Mouse (Mus musculus): ENCODE measurements around the gene Inppl1. TPM values are rescaled to one million over a fixed set of nuclear protein-coding genes. Genes with fewer than 3 reads are reported as not detected.

Gene Inppl1
- polyA plus RNA-seq, 1 experiment = 116 TPM

DNA sequence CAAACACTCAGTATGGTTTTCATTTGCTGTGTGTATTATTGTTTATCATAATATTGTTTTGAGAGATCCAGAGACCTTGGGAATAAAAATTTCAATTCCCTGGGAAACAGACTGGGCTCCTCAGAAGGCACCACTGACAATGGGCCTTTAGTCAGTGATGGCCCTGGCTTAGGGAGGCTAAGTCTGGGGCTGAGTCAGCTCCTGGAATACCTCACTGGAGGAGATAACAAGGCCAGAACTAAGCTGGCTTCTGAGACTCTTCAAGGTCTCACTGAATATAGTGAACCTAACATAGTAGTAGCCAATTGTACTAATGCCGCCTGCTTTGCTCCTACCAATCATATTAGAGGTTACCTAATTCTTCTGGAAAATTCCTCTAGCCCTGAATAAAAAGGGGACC, 37.9 kb upstream of the Inppl1 start:
- no peak overlapping the region for H3K4me3 ChIP-seq (ENCODE audit: insufficient read depth, poor library complexity, severe bottlenecking)
- H3K79me2 ChIP-seq (ENCODE audit: control insufficient read depth, insufficient read depth) = no peaks in the 10 kb centered on the region
- H3K27me3 ChIP-seq (ENCODE audit: control insufficient read depth, insufficient read depth, insufficient read length) = no peaks in the 10 kb centered on the region
- H3ac ChIP-seq (ENCODE audit: control insufficient read depth, insufficient read length, low read depth) = no peak overlapping the region
- H3K36me3 ChIP-seq (ENCODE audit: control insufficient read depth, insufficient read depth) = no peaks in the 10 kb centered on the region
- no peaks in the 10 kb centered on the region for H3K79me3 ChIP-seq (ENCODE audit: low read depth)
- TF ChIP-seq FOSL1 (IDR thresholded peaks at IDR 0.05; ENCODE audit: insufficient read depth, low read length, poor library complexity, severe bottlenecking) (no peak), CTCF (IDR thresholded peaks at IDR 0.05; ENCODE audit: control insufficient read depth, insufficient read depth, insufficient read length) (no peak), MYOG (IDR thresholded peaks at IDR 0.05; ENCODE audit: control insufficient read depth, extremely low read depth, insufficient read length) (no peak), MAX (IDR thresholded peaks at IDR 0.05) (no peak), USF1 (IDR thresholded peaks at IDR 0.05; ENCODE audit: low read depth) (no peak), MYOD1 (IDR thresholded peaks at IDR 0.05; ENCODE audit: control insufficient read depth, insufficient read length, low read depth) (no peak), CEBPB (IDR thresholded peaks at IDR 0.05; ENCODE audit: low read depth) (no peak)

DNA sequence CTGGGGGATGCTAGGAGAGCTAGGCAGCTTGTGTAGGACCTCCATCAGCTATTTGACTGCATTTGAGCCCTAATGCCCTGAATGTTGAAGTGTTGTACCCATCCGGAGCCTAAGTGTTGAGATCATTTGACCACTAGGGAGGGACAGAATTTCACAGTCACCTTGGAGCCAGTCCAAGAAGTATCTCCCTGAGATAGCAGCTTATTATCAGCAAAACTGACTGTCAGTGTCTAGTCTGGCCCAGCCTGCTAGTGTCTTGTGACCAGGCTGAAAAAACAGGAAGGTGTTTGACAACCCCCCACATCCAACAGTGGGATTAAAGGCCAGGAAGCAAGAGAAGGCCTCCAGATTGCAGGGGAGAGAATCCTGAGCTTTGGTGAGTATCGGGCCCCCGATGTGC, 33.3 kb upstream of the Inppl1 start:
- Histone ChIP-seq H3K4me3 (ENCODE audit: insufficient read depth, poor library complexity, severe bottlenecking) (no peak overlapping the region), H3ac (ENCODE audit: control insufficient read depth, insufficient read length, low read depth) (no peak overlapping the region), H3K79me2 (ENCODE audit: control insufficient read depth, insufficient read depth) (no peaks in the 10 kb centered on the region), H3K36me3 (ENCODE audit: control insufficient read depth, insufficient read depth) (no peaks in the 10 kb centered on the region), H3K79me3 (ENCODE audit: low read depth) (no peaks in the 10 kb centered on the region), H3K27me3 (ENCODE audit: control insufficient read depth, insufficient read depth, insufficient read length) (no peaks in the 10 kb centered on the region)
- TF ChIP-seq MYOG (IDR thresholded peaks at IDR 0.05; ENCODE audit: control insufficient read depth, extremely low read depth, insufficient read length) (no peak), MYOD1 (IDR thresholded peaks at IDR 0.05; ENCODE audit: control insufficient read depth, insufficient read length, low read depth) (no peak), CEBPB (IDR thresholded peaks at IDR 0.05; ENCODE audit: low read depth) (no peak), FOSL1 (IDR thresholded peaks at IDR 0.05; ENCODE audit: insufficient read depth, low read length, poor library complexity, severe bottlenecking) (no peak), MAX (IDR thresholded peaks at IDR 0.05) (no peak), USF1 (IDR thresholded peaks at IDR 0.05; ENCODE audit: low read depth) (no peak), CTCF (IDR thresholded peaks at IDR 0.05; ENCODE audit: control insufficient read depth, insufficient read depth, insufficient read length) (no peak)

DNA sequence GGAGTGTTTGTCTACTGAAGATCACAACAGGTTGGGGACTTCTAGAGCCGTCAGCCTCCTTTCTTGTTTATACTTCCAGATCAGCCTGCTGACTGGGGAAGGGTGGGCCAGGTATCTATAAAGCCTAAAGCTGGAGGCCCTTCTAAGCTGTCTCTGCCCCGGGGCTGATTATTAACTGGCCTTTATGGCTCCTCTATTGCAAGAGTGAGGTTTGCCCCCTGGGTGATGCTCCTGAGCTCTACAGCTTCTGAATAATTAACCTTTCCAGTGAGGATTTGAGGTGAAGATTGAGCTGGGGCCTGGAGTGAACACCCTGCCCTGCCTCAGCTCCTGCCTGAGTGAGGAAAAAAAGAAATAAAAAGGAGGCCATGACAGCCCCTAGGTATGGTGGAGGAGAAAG, 32.6 kb upstream of the Inppl1 start, which contains the start of gene Folr1:
Gene Folr1 (minus strand): TSS at position 160 of the 400 bp plus-strand sequence.
- H3K36me3 ChIP-seq (ENCODE audit: control insufficient read depth, insufficient read depth) = no peaks in the 10 kb centered on the region
- H3K79me2 ChIP-seq (ENCODE audit: control insufficient read depth, insufficient read depth) = no peaks in the 10 kb centered on the region
- no peaks in the 10 kb centered on the region for H3K27me3 ChIP-seq (ENCODE audit: control insufficient read depth, insufficient read depth, insufficient read length)
- TF ChIP-seq FOSL1 (IDR thresholded peaks at IDR 0.05; ENCODE audit: insufficient read depth, low read length, poor library complexity, severe bottlenecking) (no peak), CTCF (IDR thresholded peaks at IDR 0.05; ENCODE audit: control insufficient read depth, insufficient read depth, insufficient read length) (no peak), MYOD1 (IDR thresholded peaks at IDR 0.05; ENCODE audit: control insufficient read depth, insufficient read length, low read depth) (no peak)
- no peak within 1 kb of the TSS for H3ac ChIP-seq (ENCODE audit: control insufficient read depth, insufficient read length, low read depth)
- H3K4me3 ChIP-seq (ENCODE audit: insufficient read depth, poor library complexity, severe bottlenecking) = no peak within 1 kb of the TSS
- no peaks in the 10 kb centered on the region for H3K79me3 ChIP-seq (ENCODE audit: low read depth)

DNA sequence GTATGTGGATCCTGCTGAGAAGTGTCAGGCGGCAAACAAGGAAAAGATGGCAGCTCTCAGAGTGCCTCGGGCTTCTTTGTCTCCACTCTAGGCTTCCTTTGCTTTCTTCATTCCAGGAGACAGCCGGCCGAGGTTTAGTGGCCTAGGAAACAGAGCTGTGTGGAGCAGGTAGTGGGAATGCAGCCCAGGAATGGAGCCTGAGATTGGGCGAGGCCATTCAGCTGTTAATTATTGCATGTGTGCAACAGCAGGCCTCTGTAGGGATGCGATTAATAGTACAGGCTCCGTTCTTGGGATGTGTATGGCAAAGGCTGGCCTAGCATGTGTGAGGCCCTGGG, 31.1 kb upstream of the Inppl1 start:
- Histone ChIP-seq H3K79me3 (ENCODE audit: low read depth) (no peaks in the 10 kb centered on the region), H3K36me3 (ENCODE audit: control insufficient read depth, insufficient read depth) (no peaks in the 10 kb centered on the region), H3ac (ENCODE audit: control insufficient read depth, insufficient read length, low read depth) (no peak overlapping the region), H3K4me3 (ENCODE audit: insufficient read depth, poor library complexity, severe bottlenecking) (no peak overlapping the region), H3K79me2 (ENCODE audit: control insufficient read depth, insufficient read depth) (no peaks in the 10 kb centered on the region), H3K27me3 (ENCODE audit: control insufficient read depth, insufficient read depth, insufficient read length) (no peaks in the 10 kb centered on the region)
- no peak for TF ChIP-seq MYOD1 (IDR thresholded peaks at IDR 0.05; ENCODE audit: control insufficient read depth, insufficient read length, low read depth)
- no peak for TF ChIP-seq CEBPB (IDR thresholded peaks at IDR 0.05; ENCODE audit: low read depth)
- TF ChIP-seq CTCF (IDR thresholded peaks at IDR 0.05; ENCODE audit: control insufficient read depth, insufficient read depth, insufficient read length) = no peak
- no peak for TF ChIP-seq FOSL1 (IDR thresholded peaks at IDR 0.05; ENCODE audit: insufficient read depth, low read length, poor library complexity, severe bottlenecking)
- no peak for TF ChIP-seq MYOG (IDR thresholded peaks at IDR 0.05; ENCODE audit: control insufficient read depth, extremely low read depth, insufficient read length)
- TF ChIP-seq USF1 (IDR thresholded peaks at IDR 0.05; ENCODE audit: low read depth) = no peak
- no peak for TF ChIP-seq MAX (IDR thresholded peaks at IDR 0.05)

DNA sequence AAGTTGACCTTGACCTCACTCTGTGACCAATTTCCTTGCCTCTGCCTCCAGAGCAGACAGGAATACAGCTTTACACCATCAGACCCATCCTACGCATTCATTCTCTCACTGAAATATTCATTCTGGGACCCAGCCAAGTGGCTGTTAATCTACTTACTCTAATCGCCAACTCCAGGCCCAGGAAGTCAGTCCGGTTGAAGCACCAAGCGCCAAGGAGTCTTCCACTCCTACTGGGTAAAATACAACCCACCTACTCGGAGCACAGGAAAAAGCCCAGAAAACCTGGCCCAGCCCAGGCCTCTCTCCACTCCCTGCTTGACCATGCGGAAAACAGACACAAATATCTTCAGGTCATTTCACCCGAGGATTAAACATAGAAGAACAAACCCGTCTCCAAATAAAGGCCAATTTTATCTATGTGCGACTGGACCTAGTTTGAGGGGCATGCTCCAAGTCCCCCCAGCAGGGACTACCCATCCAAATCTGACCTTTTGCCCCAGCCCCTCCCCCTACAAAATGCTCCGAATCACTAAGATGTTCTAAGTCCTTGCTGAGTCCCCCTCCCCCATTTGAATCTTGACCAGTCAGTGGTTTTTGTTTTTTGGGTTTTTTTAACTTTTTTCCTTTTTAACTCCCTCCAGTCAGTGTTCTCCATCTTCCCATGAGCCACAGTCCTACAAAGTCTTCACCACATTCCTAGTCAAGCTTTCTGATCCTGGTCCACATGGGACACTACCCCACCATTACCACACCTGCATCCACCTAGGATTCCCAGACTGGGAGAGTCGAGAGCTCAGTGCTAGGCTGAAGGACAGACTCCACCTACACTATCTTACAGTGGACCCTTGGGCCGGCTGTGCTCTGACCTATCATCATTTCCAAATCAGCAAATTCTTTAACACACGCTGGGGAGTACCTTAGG, 30.5 kb upstream of the Inppl1 start:
- Histone ChIP-seq H3ac (ENCODE audit: control insufficient read depth, insufficient read length, low read depth) (no peak overlapping the region), H3K79me3 (ENCODE audit: low read depth) (no peaks in the 10 kb centered on the region), H3K79me2 (ENCODE audit: control insufficient read depth, insufficient read depth) (no peaks in the 10 kb centered on the region), H3K27me3 (ENCODE audit: control insufficient read depth, insufficient read depth, insufficient read length) (no peaks in the 10 kb centered on the region), H3K4me3 (ENCODE audit: insufficient read depth, poor library complexity, severe bottlenecking) (no peak overlapping the region), H3K36me3 (ENCODE audit: control insufficient read depth, insufficient read depth) (no peaks in the 10 kb centered on the region)
- TF ChIP-seq USF1 (IDR thresholded peaks at IDR 0.05; ENCODE audit: low read depth) = no peak
- no peak for TF ChIP-seq MYOG (IDR thresholded peaks at IDR 0.05; ENCODE audit: control insufficient read depth, extremely low read depth, insufficient read length)
- TF ChIP-seq MAX (IDR thresholded peaks at IDR 0.05) = no peak
- TF ChIP-seq FOSL1 (IDR thresholded peaks at IDR 0.05; ENCODE audit: insufficient read depth, low read length, poor library complexity, severe bottlenecking) = no peak
- TF ChIP-seq CEBPB (IDR thresholded peaks at IDR 0.05; ENCODE audit: low read depth) = no peak
- no peak for TF ChIP-seq MYOD1 (IDR thresholded peaks at IDR 0.05; ENCODE audit: control insufficient read depth, insufficient read length, low read depth)
- TF ChIP-seq CTCF (IDR thresholded peaks at IDR 0.05; ENCODE audit: control insufficient read depth, insufficient read depth, insufficient read length) = no peak
